Mouse (Mus musculus): ENCODE data around the gene Itgav. TPM values are rescaled to one million over a fixed set of nuclear protein-coding genes. Genes with fewer than 3 reads are reported as not detected.
A peak's percentile ranks its signal among the peaks of the same experiment; 100 is the strongest.

Itgav gene
- polyA plus RNA-seq (2015; fragmentation: Nextera tagmentation; extraction: Ambion mirVana) = 69.8 and 74.3 TPM in 2 replicates

DNA sequence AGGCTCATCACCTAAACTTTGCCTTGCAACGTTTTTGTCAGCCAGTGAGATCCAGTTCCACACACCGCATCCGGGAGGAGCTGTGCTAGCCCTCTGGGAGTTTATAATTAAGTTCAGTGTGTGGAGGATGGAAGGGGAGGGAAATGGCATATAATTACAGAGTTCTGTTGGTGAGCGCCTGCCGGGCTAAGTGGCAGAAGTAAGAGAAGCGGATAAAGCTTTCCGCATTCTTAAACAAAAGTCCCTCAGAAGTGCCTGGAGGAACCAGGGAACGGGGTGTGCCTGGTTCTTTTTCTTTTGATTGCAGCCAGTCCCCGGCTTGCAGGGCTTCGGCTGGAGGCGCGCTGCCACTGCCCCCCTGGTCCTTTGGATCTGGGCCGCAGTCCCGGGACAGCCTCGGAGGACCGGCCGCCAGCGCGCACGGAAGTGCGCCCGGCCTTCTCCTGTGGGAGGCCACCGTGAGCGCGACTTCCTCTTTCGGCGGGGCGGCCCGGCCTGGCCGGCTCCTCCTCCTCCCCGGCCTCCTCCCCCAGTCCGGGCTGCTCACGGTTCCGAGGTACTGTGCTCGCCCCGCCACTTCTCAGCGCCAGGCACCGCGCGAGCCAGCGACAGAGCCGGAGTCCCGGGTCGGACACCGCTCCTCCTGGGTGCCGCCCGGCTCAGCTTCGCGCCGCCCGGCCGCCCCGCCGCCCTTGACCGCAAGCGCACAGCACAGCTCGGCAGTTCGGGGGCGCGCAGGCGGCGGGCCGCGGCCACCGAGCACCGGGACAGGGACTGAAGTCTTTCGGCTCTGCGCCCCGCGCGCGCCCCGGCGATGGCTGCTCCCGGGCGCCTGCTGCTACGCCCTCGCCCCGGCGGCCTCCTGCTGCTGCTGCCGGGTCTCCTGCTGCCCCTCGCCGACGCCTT lies at the start of gene Itgav:
Gene Itgav (plus strand): TSS at position 477 of the 906 bp plus-strand sequence.
- Histone ChIP-seq H3K36me3 (ENCODE audit: control insufficient read depth, insufficient read depth, low read length) (no peaks in the 10 kb centered on the region), H3K27ac (replicated peaks) (peak within 1 kb of the TSS; percentile 99), H3K9me3 (ENCODE audit: control insufficient read depth, low read length) (no peaks in the 10 kb centered on the region), H3K4me1 (replicated peaks; ENCODE audit: control insufficient read depth, insufficient read depth) (peaks cover 8% of the 10 kb centered on the region; the same call in 1 of the 2 replicates), H3K4me3 (ENCODE audit: low read depth, low read length) (peak within 1 kb of the TSS; percentile 95), H3K9ac (ENCODE audit: low read length) (peak within 1 kb of the TSS; percentile 96), H3K4me2 (replicated peaks; ENCODE audit: low read depth) (peak within 1 kb of the TSS; percentile 79), H3K27me3 (ENCODE audit: control insufficient read depth, insufficient read depth, low read length) (no peaks in the 10 kb centered on the region)
- DNase-seq (ENCODE audit: low spot score) = peak; percentile 91
- under 1% methylated on average over 80 of the region's 84 CpGs for WGBS
- peak; percentile 99 for ATAC-seq (ENCODE audit: low FRiP score, low TSS enrichment)
- peak; percentile 13; the same call in 1 of the 2 replicates for TF ChIP-seq CTCF (IDR thresholded peaks at IDR 0.05; ENCODE audit: low read depth)
- TF ChIP-seq EP300 (optimal IDR thresholded peaks at IDR 0.05) = no peak

DNA sequence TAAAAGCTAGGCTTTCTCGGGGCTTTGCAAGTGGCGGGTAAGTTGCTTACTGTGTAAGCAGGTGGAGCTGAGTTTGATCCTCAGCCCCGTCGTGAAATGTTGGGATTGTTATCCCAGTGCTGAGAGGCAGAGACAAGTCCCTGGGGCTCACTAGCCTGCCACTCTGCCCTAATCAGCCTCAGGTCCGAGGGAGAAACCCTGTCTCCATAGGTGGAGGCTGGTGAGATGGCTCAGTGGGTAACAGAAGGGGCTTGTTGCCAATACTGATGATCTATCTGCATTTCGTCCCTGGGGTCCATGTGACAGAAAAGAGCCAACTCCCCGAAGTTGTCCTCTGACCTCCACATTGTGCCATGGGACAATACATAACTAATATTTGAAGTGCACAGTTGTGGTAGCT lies 49.8 kb upstream of the Itgav start:
- Histone ChIP-seq H3K27ac (replicated peaks) (no peak overlapping the region), H3K4me3 (ENCODE audit: low read depth, low read length) (no peak overlapping the region), H3K36me3 (ENCODE audit: control insufficient read depth, insufficient read depth, low read length) (no peaks in the 10 kb centered on the region), H3K4me1 (replicated peaks; ENCODE audit: control insufficient read depth, insufficient read depth) (no peaks in the 10 kb centered on the region), H3K27me3 (ENCODE audit: control insufficient read depth, insufficient read depth, low read length) (no peaks in the 10 kb centered on the region), H3K9me3 (ENCODE audit: control insufficient read depth, low read length) (no peaks in the 10 kb centered on the region), H3K4me2 (replicated peaks; ENCODE audit: low read depth) (no peak overlapping the region), H3K9ac (ENCODE audit: low read length) (no peak overlapping the region)
- no peak for DNase-seq (ENCODE audit: low spot score)
- 80% methylated on average over 7 of the region's 7 CpGs for WGBS
- ATAC-seq (ENCODE audit: low FRiP score, low TSS enrichment) = no peak
- TF ChIP-seq EP300 (optimal IDR thresholded peaks at IDR 0.05) (no peak), CTCF (IDR thresholded peaks at IDR 0.05; ENCODE audit: low read depth) (no peak)

DNA sequence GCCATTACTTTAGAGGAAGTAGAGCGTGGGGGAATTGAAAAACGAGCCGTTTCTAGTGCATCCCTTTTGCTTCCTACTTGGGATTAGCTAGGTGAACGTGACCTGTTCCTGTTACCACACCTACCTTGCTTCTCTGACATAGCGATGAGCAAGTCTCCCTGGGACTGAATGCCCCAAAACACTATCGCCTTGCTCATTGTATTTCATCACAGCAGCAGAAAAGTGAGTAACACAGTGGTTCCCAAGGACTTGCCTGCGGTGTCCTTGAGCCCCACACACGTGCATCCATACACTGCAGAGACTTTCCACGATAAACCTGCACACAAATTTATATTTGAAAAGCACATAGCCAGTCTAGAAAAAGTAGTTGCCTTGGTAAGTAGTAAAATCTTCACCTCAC lies 49.3 kb upstream of the Itgav start:
- Histone ChIP-seq H3K9ac (ENCODE audit: low read length) (no peak overlapping the region), H3K27ac (replicated peaks) (no peak overlapping the region), H3K27me3 (ENCODE audit: control insufficient read depth, insufficient read depth, low read length) (no peaks in the 10 kb centered on the region), H3K9me3 (ENCODE audit: control insufficient read depth, low read length) (no peaks in the 10 kb centered on the region), H3K4me3 (ENCODE audit: low read depth, low read length) (no peak overlapping the region), H3K4me1 (replicated peaks; ENCODE audit: control insufficient read depth, insufficient read depth) (no peaks in the 10 kb centered on the region), H3K4me2 (replicated peaks; ENCODE audit: low read depth) (no peak overlapping the region), H3K36me3 (ENCODE audit: control insufficient read depth, insufficient read depth, low read length) (no peaks in the 10 kb centered on the region)
- ATAC-seq (ENCODE audit: low FRiP score, low TSS enrichment) (no peak), DNase-seq (ENCODE audit: low spot score) (no peak)
- WGBS = 89% methylated on average over 9 of the region's 9 CpGs
- TF ChIP-seq CTCF (IDR thresholded peaks at IDR 0.05; ENCODE audit: low read depth) (no peak), EP300 (optimal IDR thresholded peaks at IDR 0.05) (no peak)

DNA sequence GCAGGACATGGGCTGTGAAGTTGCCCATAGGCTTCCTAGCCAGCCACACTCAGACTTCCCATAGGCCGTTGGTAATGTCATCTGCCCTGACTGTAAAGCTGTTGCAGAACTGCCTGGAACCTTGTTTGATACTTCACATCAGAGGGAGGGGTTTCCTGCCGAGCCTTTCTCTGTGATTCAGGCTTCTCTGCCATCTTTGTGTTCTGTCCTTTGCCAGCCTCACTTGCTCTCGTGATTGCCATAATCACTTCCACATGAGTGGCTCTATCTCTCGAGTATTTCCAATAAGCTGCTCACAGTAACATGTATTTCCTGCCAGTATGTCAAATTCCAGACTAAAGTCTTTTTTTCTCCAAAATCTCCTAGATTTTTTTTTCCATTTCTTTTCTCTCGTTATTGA lies 48.5 kb upstream of the Itgav start:
- H3K4me2 ChIP-seq (replicated peaks; ENCODE audit: low read depth) = no peak overlapping the region

DNA sequence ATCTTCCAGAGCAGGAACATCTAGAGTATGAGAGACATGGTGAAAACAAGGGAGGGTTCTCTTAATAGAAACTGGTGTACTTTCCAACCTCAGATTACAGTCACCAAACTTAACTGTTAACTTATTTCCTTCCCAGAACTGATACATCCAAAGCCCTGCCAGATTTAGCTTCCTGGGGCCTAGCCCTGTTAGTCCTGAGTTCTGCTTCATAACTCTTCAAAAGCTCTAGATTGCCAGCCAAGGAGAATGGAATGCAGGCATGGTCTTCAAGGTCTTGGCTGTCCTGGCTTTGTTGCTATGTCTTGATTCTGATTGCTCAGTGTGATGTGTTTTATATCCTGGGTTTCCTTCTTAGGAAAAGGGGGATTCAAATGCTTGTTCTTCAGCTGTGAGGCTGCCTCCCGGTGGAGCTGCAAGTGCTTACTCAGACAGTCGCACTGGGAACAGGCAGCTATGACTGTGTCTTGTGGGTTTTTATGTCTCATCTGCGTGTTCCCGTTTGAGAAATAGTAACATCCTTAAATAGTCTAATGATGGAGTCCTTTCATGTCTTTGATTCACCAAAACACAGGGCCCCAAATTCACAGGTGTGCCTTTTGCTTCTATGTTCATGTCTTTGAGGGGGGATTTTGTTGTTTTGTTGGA lies 47.8 kb upstream of the Itgav start:
- no peak overlapping the region for H3K4me2 ChIP-seq (replicated peaks; ENCODE audit: low read depth)
- H3K4me3 ChIP-seq (ENCODE audit: low read depth, low read length) = no peak overlapping the region
- TF ChIP-seq EP300 (optimal IDR thresholded peaks at IDR 0.05) = no peak
- TF ChIP-seq CTCF (IDR thresholded peaks at IDR 0.05; ENCODE audit: low read depth) = no peak
- H3K9me3 ChIP-seq (ENCODE audit: control insufficient read depth, low read length) = no peaks in the 10 kb centered on the region
- H3K36me3 ChIP-seq (ENCODE audit: control insufficient read depth, insufficient read depth, low read length) = no peaks in the 10 kb centered on the region
- WGBS = 61% methylated on average over 4 of the region's 4 CpGs
- no peak overlapping the region for H3K27ac ChIP-seq (replicated peaks)
- H3K27me3 ChIP-seq (ENCODE audit: control insufficient read depth, insufficient read depth, low read length) = no peaks in the 10 kb centered on the region
- ATAC-seq (ENCODE audit: low FRiP score, low TSS enrichment) (no peak), DNase-seq (ENCODE audit: low spot score) (no peak)
- no peak overlapping the region for H3K9ac ChIP-seq (ENCODE audit: low read length)
- H3K4me1 ChIP-seq (replicated peaks; ENCODE audit: control insufficient read depth, insufficient read depth) = no peaks in the 10 kb centered on the region

More for the DNA sequence above, 48.5 kb upstream of the Itgav start:
- Histone ChIP-seq H3K9ac (ENCODE audit: low read length) (no peak overlapping the region), H3K9me3 (ENCODE audit: control insufficient read depth, low read length) (no peaks in the 10 kb centered on the region), H3K36me3 (ENCODE audit: control insufficient read depth, insufficient read depth, low read length) (no peaks in the 10 kb centered on the region), H3K27me3 (ENCODE audit: control insufficient read depth, insufficient read depth, low read length) (no peaks in the 10 kb centered on the region), H3K4me3 (ENCODE audit: low read depth, low read length) (no peak overlapping the region), H3K27ac (replicated peaks) (no peak overlapping the region), H3K4me1 (replicated peaks; ENCODE audit: control insufficient read depth, insufficient read depth) (no peaks in the 10 kb centered on the region)
- ATAC-seq (ENCODE audit: low FRiP score, low TSS enrichment) (no peak), DNase-seq (ENCODE audit: low spot score) (no peak)
- 61% methylated on average over 5 of the region's 5 CpGs for WGBS
- TF ChIP-seq EP300 (optimal IDR thresholded peaks at IDR 0.05) (no peak), CTCF (IDR thresholded peaks at IDR 0.05; ENCODE audit: low read depth) (no peak)
